Mouse (Mus musculus): ENCODE measurements at regions not wholly inside any gene's neighbourhood (a gene's known extent, or its start where the extent isn't known, plus 50 kb on each side); places are given as distances from the start of the nearest gene placed in this dataset.
A peak's percentile ranks its signal among the peaks of the same experiment; 100 is the strongest.

- DNase-seq (ENCODE audit: low read depth): peak; percentile 8
Observed at GRCm38 (mm10) chr13:114523116-114523515, 64.4 kb upstream of the Fst start.

- DNase-seq (ENCODE audit: low read depth): no peak
Observed at GRCm38 (mm10) chr13:114526856-114527255, 68.1 kb upstream of the Fst start.

DNA sequence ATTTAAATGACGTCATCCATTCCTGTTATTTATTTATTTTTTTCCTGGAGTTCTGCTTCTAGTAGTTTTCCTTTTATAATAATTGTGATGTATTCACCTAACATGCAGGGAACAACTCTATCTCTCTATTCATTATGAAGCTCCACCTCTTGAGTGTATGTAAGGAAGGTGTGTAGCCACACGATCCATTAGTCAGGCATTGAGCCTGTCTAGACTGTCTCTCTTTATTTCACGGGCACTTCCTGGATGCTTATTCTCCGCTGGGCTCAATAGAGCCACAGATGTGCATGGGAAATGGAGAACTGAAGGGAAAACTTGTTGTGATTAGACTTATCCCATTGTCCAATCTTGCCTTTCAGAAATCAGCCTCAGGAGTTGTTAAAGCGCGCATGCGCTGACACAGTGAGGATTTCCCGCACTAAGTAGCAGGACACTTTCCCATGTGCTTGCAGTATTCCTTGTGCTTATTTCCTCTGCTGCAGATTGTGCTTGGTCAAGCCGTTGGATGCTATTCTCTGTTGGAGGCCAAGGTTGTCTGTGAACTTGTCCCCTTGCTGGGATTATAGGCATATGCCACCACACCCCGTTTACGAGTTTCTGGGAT, 71.5 kb upstream of the Fst start:
- no peak for DNase-seq (ENCODE audit: low read depth)

GRCm38 (mm10) chr13:114531780-114532179, 73.0 kb upstream of the Fst start:
- no peak for DNase-seq (ENCODE audit: low read depth)

- DNase-seq (ENCODE audit: low read depth): no peak
Observed at GRCm38 (mm10) chr13:114532393-114533097, 73.8 kb upstream of the Fst start.

- no peak for DNase-seq (ENCODE audit: low read depth)
Observed at GRCm38 (mm10) chr13:114534591-114534990, 75.8 kb upstream of the Fst start.

DNA sequence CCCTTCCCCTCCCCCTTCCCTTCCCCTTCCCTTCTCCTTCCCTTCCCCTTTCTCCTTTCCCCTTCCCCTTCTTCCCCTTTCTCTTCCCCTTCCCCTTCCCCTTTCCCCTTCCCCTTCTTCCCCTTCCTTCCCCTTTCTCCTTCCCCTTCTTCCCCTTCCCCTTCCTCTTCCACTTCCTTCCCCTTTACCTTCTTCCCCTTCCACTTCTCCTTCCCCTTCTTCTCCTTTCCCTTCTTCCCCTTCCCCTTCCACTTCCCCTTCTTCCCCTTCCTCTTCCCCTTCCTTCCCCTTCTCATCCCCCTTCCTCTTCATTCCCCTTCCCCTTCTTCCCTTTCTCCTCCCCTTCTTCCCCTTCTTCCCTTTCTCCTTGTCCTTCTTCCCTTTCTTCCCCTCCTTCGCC, 77.0 kb upstream of the Fst start:
- no peak for DNase-seq (ENCODE audit: low read depth)

DNA sequence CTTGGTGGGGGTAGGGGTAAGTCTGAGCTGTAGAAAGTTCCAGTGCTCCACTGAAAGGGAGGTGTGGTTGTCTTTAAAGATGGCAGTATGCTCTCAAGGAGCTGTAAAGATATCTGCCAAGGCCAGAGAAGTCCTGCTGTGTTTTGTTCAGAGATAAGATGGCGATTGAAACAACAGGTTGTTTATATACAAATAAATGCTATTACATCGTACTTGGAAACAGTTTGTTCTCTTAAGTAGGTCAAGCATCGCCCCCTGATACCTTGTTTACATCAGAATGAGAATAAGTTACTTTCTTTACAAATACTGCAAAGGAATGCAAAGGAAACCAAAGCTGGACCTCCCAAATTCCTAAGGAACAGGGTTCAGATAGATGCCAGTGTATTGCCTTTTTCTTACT, 113.0 kb upstream of the Fst start:
- DNase-seq (ENCODE audit: low read depth): no peak

DNA sequence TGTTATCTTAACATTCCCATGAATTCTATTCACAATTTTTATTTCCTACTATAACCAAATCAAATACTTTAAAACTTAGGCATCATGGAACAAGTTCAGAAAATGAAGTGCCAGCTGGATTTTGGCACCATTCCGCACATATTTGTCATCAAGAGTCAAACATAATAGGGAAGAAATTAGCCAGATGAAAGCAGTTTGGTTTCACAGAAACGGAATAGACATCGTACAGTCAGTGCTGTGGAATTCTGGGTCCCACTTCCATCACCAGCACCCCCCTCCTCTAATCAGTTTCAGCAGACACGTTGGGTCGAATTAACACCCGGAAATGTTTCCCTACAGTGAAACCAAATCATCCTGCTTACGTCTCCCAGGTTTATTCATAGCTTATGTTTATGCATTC, 125.8 kb upstream of the Fst start:
- DNase-seq (ENCODE audit: low read depth): no peak

DNA sequence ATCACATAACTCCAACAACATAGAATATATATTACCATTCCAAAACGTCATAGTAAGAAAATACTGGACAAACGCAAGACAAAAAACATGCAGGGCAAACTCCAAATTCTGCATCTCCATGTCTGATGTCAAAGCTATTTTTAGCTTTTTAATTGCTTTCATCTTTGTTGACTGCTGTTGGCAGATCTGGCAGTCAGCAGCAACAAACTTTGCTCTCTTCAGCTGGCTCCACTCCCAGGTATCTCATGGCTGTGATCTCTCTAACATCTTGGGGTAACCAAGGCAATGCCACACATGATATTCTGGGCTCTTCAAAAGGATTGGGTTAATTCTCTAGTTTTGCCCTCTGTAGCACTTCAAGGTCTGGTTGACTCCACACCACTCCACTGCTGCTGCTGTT, 128.9 kb upstream of the Fst start:
- DNase-seq (ENCODE audit: low read depth): no peak

DNA sequence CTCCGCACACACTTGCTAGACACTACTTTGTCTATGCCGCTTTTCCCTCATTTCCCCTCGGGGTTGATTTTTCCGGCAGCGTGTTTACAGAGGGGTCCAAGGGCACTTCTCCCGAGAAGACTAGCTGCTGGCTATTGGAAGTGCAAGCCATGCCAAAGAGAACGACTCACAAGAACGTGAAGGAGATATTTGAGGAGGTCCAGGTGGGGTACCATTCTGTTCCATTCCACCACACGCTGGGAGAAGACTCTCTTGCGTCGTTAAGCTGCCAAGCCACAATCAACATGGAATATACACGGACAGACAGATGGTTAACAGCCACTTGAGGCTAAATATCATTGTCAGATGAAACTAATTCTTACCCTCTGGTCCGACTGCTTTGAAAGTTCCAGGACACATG, 144.6 kb upstream of the Fst start:
- DNase-seq (ENCODE audit: low read depth): no peak

DNA sequence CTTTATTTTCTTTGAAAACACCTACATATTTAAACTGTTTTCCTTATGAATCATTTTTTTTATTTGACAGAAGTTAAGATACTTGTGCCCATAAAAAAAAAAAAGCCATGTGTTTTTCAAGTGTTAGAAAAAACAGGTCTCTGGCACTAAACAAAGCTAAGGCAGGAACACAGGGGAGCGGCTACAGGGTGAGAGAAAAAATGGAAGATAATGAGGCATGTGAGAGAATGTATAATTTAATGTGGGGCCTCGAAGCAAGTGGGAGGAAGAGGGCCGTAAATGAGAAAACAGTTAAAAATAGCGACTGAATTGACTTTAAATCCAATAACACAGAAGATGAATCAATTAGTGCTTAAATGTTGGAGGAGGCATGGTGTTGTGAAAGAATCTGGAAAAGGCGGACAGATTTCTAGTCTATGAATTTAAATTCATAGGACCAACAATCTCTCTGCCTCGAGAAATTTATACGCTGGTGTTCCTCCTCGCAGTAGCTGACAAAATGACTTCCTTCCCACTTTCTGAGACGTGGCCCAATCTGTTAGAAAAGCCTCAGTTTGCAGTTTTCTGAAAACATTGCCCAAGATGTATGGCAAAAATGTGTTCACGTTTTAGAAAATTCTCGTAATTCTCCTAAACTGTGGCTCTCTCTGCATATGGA, 145.4 kb upstream of the Fst start:
- DNase-seq (ENCODE audit: low read depth): no peak

- DNase-seq (ENCODE audit: low read depth): no peak
Observed at GRCm38 (mm10) chr13:114613909-114614308, 155.2 kb upstream of the Fst start.

DNA sequence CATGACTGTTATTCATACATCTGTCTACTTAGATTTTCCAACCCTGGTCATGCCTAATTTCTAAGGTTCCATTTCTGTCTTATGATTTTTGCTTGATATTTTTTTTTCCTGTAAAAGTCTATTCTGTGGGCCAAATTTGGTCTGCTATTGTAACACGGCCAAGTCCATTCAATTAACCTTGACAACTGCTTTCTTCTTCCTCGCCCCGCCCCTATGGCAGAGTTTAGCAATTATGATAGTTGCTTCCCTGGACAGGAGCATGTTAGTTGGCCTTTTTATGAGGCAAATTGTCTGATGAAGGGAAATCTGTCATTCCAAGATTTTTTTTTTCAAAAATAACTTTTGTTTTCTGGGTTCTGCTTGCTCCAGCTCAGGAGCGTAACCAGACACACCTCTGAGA, 160.7 kb upstream of the Fst start:
- DNase-seq (ENCODE audit: low read depth): no peak

- DNase-seq (ENCODE audit: low read depth): no peak
Observed at GRCm38 (mm10) chr13:114636731-114637130, 178.0 kb upstream of the Fst start.

GRCm38 (mm10) chr13:114639531-114639930, 178.5 kb upstream of the Mocs2 start:
- DNase-seq (ENCODE audit: low read depth): no peak

GRCm38 (mm10) chr13:114641688-114642390, 176.2 kb upstream of the Mocs2 start:
- no peak for DNase-seq (ENCODE audit: low read depth)

GRCm38 (mm10) chr13:114642901-114643491, 175.0 kb upstream of the Mocs2 start:
- DNase-seq (ENCODE audit: low read depth): no peak

DNA sequence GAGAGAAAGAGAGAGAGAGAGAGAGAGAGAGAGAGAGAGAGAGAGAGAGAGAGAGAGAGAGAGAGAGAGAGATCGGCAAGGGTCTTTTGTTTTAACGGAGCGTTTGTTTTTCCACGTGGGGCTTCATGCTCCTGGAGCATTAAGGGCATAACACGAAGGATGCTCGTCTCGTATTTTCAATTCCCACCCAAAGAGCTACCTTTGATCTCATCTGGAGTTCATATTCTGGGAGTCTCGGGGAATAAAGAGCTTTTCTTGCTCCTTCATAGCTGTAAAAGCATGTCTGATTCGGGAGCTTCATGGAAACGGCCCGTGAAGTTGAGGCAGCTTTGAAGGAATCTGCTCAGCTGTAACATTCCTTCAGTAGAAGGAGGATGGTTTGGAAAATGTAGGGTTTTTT, 174.5 kb upstream of the Mocs2 start:
- no peak for DNase-seq (ENCODE audit: low read depth)

GRCm38 (mm10) chr13:114654267-114654666, 163.8 kb upstream of the Mocs2 start:
- DNase-seq (ENCODE audit: low read depth): no peak

GRCm38 (mm10) chr13:114654953-114655586, 163.0 kb upstream of the Mocs2 start:
- no peak for DNase-seq (ENCODE audit: low read depth)

DNA sequence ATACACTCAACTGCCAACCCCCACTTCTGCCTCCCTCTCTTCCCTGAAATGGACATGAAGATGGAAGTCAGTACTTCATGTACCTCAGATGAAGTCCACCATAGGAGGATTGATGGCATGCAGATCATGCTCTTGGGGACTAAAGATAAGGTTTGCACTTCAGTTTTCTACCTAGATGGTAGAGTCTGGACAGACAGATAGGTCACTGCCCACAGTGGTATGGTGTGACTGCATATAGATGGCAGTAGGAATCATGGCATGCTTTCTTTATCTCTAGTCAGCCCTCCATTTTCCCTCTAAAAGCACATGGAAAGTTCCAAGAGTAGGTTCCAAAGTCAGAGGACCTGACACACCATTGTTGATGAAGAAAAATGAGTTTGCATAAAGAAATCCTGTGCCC, 145.6 kb upstream of the Mocs2 start:
- no peak for DNase-seq (ENCODE audit: low read depth)
